Mouse (Mus musculus) spleen, adult 2 months (tissue): Measurements from ENCODE around the gene Stil. TPM values are rescaled to one million over a fixed set of nuclear protein-coding genes. Genes with fewer than 3 reads are reported as not detected.
A peak's percentile ranks its signal among the peaks of the same experiment; 100 is the strongest.

Source experiments
- DNase-seq, 2 experiments: peaks; one replicate each; pipeline versions ENCODE4 v3.0.0 to v3.0.0-alpha.2; 2012 to 2021; ENCODE audit warnings: low spot score in 2 of 2, low read depth in 1 of 2
- H3K27ac ChIP-seq: fragments of 200-500 bp; 2 replicates; pipeline ENCODE4 v1.5.1; 2012; ENCODE audit warnings: low read length, inconsistent platforms; ENCODE audit not compliant: insufficient read depth
- H3K27me3 ChIP-seq: fragments of 200-500 bp; 2 replicates; pipeline ENCODE4 v1.6.1; 2012; ENCODE audit warnings: mild to moderate bottlenecking, moderate library complexity, low read length, inconsistent platforms; ENCODE audit not compliant: control insufficient read depth, insufficient read depth
- H3K36me3 ChIP-seq: fragments of 200-500 bp; 2 replicates; pipeline ENCODE4 v1.6.1; 2012; ENCODE audit warnings: mild to moderate bottlenecking, low read length, inconsistent platforms; ENCODE audit not compliant: control insufficient read depth, insufficient read depth
- H3K4me1 ChIP-seq: fragments of 200-500 bp; 2 replicates; pipeline ENCODE4 v1.6.1; 2011; ENCODE audit warnings: inconsistent platforms; ENCODE audit not compliant: control insufficient read depth, insufficient read depth, insufficient read length
- H3K4me3 ChIP-seq: fragments of 200-500 bp; 2 replicates; pipeline ENCODE4 v1.5.1; 2011; ENCODE audit warnings: mild to moderate bottlenecking, inconsistent platforms; ENCODE audit not compliant: insufficient read depth, insufficient read length; ENCODE audit errors: extremely low read depth
- CTCF ChIP-seq: fragments of 200-500 bp; IDR thresholded peaks from 2 replicates; pipeline ENCODE4 v1.5.1; 2011; ENCODE audit warnings: mild to moderate bottlenecking, inconsistent platforms; ENCODE audit not compliant: insufficient read depth, insufficient read length, insufficient replicate concordance; ENCODE audit errors: extremely low read depth
- POLR2A ChIP-seq: fragments of 200-500 bp; IDR thresholded peaks from 2 replicates; pipeline ENCODE4 v1.6.1; 2011; ENCODE audit warnings: low read depth, low read length, inconsistent platforms
- WGBS: fragments of 180-500 bp; shearing (Covaris S2); methylation state at CpG from one replicate; pipeline ENCODE4 v1.1.7; 2018; 5-methylcytosine and 5-hydroxymethylcytosine counted together
- polyA plus RNA-seq: library from polyadenylated mRNA; depleted of rRNA; stranded (reverse); fragments of >200 nt; gene quantifications from 2 replicates; pipeline ENCODE4 v1.2.3, GENCODE M21; 2012

Stil gene
- polyA plus RNA-seq, 1 experiment, result 1.2 TPM

DNA sequence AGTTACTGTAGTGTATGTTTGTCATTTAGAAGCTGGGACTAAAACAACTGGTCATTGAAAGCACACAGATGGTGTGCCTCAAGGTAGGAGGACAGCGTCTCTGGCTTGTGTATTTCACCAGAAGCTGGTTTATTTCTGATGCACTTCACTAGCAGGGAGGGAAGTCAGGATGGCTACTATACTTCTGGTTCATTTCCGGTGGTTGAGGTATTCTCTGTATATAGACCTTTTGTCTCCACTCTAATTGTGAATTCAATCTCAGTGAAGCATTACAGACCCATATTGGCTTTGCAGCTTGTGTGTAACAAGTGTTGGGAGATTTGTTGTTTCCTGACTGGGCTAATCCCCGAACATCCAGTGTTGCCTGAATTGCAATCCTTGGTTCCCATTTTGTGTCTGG, 60.8 kb downstream of the Stil start:
- DNase-seq, result no peak
- H3K27me3 ChIP-seq, result peaks cover 34% of the 10 kb centered on the region
- WGBS, result 36% methylated on average over 3 of the region's 3 CpGs
- H3K36me3 ChIP-seq, result no peaks in the 10 kb centered on the region
- H3K27ac ChIP-seq, result no peak overlapping the region
- no peak overlapping the region for H3K4me3 ChIP-seq
- no peak for TF ChIP-seq POLR2A
- no peak for TF ChIP-seq CTCF
- peaks cover 5% of the 10 kb centered on the region for H3K4me1 ChIP-seq

DNA sequence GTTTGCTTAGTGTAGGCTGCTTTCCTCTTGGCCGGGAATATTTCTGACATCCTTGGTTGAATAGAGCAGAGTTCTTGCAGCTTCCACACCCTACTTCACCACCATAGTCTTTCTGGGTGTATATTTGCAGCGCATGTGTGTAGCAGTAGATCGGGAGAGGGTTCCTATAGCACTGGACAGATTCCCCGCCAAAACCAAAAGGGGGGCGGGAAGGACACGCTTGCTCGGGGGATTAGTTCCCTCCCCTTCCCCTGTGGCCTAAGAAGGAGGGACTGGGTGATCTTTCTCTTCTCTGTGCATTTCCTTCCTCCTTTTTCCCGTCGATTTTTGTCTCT, 62.5 kb downstream of the Stil start:
- Histone ChIP-seq H3K36me3 (no peaks in the 10 kb centered on the region), H3K27ac (no peak overlapping the region), H3K4me1 (peaks cover 5% of the 10 kb centered on the region), H3K4me3 (peak overlapping the region; percentile 52; the same call in 1 of the 2 replicates), H3K27me3 (peaks cover 22% of the 10 kb centered on the region)
- 3% methylated on average over 9 of the region's 9 CpGs for WGBS
- no peak for TF ChIP-seq POLR2A
- no peak for TF ChIP-seq CTCF
- no peak for DNase-seq

DNA sequence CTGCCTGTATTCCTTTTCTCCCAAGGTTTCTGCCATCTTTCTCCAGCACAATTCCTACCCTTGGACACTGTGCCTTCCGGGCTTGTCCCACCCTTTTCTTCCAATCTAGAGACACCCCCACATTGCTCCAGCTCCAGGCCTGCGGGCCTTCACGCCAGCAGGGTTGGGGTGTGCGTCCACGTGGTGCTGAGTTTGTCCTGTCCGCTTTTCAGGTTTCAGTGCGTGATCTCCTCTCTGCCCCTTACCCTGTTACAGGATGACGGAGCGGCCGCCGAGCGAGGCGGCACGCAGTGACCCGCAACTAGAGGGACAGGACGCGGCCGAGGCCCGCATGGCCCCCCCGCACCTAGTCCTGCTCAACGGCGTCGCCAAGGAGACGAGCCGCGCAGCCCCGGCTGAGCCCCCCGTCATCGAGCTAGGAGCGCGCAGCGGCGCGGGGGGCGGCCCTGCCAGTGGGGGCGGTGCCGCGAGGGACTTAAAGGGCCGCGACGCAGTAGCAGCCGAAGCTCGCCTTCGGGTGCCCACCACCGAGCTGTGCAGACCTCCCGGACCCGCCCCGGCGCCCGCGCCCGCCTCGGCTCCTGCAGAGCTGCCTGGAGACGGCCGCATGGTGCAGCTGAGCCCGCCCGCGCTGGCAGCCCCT, 63.0 kb downstream of the Stil start:
- H3K27ac ChIP-seq, result no peak overlapping the region
- peaks cover 5% of the 10 kb centered on the region for H3K4me1 ChIP-seq
- no peaks in the 10 kb centered on the region for H3K36me3 ChIP-seq
- peaks cover 17% of the 10 kb centered on the region for H3K27me3 ChIP-seq
- WGBS, result under 1% methylated on average over 57 of the region's 58 CpGs
- TF ChIP-seq POLR2A (no peak), CTCF (no peak)
- DNase-seq, result no peak
- H3K4me3 ChIP-seq, result peak overlapping the region; percentile 52

DNA sequence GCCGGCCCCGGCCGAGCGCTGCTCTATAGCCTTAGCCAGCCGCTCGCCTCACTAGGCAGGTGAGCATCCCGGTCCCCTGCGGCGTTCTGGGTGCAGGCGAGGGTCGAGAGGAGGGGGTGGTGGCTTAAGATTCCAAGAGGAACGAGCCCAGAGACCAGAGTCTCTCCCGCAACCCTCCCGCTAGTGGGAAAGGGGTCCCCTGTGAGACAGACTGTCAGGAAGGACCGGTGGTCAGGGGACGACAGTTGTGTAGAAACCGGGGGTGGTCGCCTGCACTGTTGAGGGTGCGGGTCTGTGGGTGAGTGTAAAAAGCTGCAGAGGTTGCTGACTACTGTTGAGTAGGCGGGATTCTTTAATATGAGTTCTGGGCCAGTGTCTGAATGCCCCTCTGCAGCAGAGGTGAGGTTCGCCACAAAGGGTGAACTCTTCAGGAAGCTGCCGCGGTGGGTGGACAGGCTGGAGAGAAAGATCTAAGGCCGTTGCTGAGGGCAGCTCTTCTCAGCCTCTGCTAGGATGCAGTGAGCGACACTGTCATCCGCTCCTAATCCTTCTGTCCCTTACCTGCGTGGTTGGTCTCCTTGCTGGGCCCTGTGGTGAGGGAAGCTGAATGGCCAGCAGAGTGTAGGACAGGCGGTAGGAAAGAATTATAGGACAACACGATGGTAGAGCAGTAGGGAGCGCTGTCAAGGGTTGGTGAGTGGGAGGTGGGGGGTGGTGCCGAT, 63.7 kb downstream of the Stil start:
- no peak overlapping the region for H3K27ac ChIP-seq
- no peaks in the 10 kb centered on the region for H3K36me3 ChIP-seq
- 10% methylated on average over 31 of the region's 31 CpGs for WGBS

DNA sequence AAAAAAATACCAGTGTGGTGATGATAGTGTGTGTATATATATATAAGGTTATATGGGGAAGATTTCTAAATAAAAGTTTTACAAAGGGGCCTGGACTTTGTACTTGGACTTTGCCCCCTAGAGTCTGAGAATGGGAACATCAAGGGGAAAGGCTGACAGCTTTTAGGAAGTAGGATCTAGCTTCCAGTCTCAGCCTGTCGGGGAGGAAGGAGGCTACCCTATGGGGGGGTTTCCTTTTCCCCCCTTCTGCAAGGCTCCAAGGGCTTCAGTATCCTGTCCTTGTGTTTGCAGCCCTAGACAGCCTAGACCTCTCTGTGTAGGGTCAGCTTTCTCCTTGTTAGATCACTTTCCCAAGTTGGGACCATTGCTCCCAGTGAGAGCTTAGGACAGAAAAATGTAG, 71.7 kb downstream of the Stil start:
- H3K27me3 ChIP-seq, result no peaks in the 10 kb centered on the region
- H3K4me3 ChIP-seq, result no peak overlapping the region
- WGBS, result 7% methylated on average over 1 of the region's 1 CpGs
- TF ChIP-seq POLR2A, result no peak
- no peak for TF ChIP-seq CTCF
- H3K36me3 ChIP-seq, result no peaks in the 10 kb centered on the region
- DNase-seq, result no peak
- no peak overlapping the region for H3K27ac ChIP-seq
- peaks cover 7% of the 10 kb centered on the region; the same call in 1 of the 2 replicates for H3K4me1 ChIP-seq

More for the DNA sequence above, 63.7 kb downstream of the Stil start:
- Histone ChIP-seq H3K27me3 (peaks cover 15% of the 10 kb centered on the region), H3K4me1 (peaks cover 5% of the 10 kb centered on the region), H3K4me3 (peak overlapping the region; percentile 52; the same call in 1 of the 2 replicates)
- TF ChIP-seq CTCF (no peak), POLR2A (no peak)
- DNase-seq, result no peak

DNA sequence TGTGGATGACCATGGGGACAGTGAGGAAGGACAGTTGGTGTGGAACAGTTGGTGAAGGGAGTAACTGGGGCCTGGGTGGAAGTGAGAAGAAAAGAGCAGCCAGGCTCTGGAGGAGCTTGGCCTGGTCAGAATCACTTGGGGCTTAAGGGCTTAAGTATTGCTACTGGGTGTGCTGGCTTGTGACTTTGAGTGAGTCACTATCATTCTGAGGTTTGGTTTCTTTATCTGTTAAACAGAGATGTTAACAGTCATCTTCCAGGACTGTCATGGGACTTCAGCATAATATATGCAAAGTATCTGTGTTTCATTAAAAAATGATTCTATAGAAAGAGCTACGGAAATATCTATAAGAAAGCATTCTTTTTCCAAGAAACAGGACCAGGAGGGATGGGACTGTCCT, 74.8 kb downstream of the Stil start:
- no peaks in the 10 kb centered on the region for H3K27me3 ChIP-seq
- no peak overlapping the region for H3K27ac ChIP-seq
- TF ChIP-seq POLR2A, result no peak
- no peak for TF ChIP-seq CTCF
- H3K4me3 ChIP-seq, result no peak overlapping the region
- WGBS, result 89% methylated on average over 1 of the region's 1 CpGs
- DNase-seq, result no peak
- no peaks in the 10 kb centered on the region for H3K36me3 ChIP-seq
- peaks cover 7% of the 10 kb centered on the region; the same call in 1 of the 2 replicates for H3K4me1 ChIP-seq
